Mouse (Mus musculus): ENCODE data around the gene Nynrin. TPM values are rescaled to one million over a fixed set of nuclear protein-coding genes. Genes with fewer than 3 reads are reported as not detected.

Gene Nynrin
- polyA plus RNA-seq, 1 experiment from 2014 or later = 11.2 TPM

DNA sequence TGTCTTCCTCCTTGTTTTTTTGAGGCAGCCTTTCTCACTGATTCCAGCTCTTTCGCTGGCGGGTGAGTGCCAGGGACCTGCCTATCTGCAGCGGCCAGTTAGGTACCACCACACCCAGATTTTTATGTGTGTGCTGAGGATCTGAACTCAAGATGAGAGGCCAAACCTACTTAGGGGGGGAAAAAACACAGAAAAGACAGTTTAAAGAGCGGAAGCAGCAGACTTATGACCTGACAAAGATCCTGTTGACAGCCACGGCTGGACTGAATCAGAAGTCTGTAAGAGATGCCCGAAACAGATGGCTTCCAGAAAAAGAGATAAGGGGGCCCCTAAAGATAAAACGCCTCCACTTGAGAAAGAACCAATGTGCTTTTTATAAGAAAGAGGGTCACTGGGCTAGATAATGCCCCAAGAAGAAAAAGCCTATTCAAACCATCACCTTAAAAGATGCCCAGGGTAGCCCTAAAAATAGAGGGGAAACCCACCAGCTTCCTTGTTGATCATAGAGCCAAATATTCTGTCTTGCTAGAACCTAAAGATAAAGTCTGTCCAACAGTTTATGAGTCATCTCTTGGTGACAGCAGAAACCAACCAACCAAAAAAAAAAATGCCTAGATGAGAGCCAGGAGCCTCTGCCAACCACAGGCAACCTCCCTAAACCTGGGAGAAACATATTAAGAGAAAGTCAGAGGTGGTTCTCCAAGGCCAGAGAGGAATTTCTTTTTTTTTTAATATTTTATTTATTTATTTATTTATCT, 68.8 kb downstream of the Nynrin start:
- no peaks in the 10 kb centered on the region for H3K4me1 ChIP-seq (ENCODE audit: control insufficient read depth, insufficient read depth, low read length)
- 87% methylated on average over 7 of the region's 7 CpGs for WGBS
- no peaks in the 10 kb centered on the region for H3K9me3 ChIP-seq (ENCODE audit: control insufficient read depth, low read length)
- no peaks in the 10 kb centered on the region for H3K36me3 ChIP-seq (ENCODE audit: control insufficient read depth, insufficient read depth, low read length)
- H3K9ac ChIP-seq (replicated peaks; ENCODE audit: low read length) = no peak overlapping the region
- no peak overlapping the region for H3K4me2 ChIP-seq (ENCODE audit: low read length)
- H3K27ac ChIP-seq (replicated peaks; ENCODE audit: low read depth, low read length) = no peak overlapping the region
- no peak for DNase-seq
- ATAC-seq (ENCODE audit: low FRiP score, low TSS enrichment) = no peak
- H3K27me3 ChIP-seq (ENCODE audit: control insufficient read depth, insufficient read depth, low read length) = no peaks in the 10 kb centered on the region
- H3K4me3 ChIP-seq (replicated peaks; ENCODE audit: low read depth, low read length) = no peak overlapping the region

Other genes with a start within 250 kb of the Nynrin start
- gene Rec8, start 236.0 kb upstream of the Nynrin start, polyA plus RNA-seq (2014; fragmentation: Nextera tagmentation; extraction: Ambion mirVana) = 2.6 and 8.2 TPM in 2 replicates
- 107 and 111 TPM in 2 replicates for gene Ipo4, start 218.1 kb upstream of the Nynrin start, polyA plus RNA-seq (2014; fragmentation: Nextera tagmentation; extraction: Ambion mirVana)
- 2.6 and 4.1 TPM in 2 replicates for gene Gm49378, start 216.1 kb upstream of the Nynrin start, polyA plus RNA-seq (2014; fragmentation: Nextera tagmentation; extraction: Ambion mirVana)
- 44.7 and 53.8 TPM in 2 replicates for gene Tm9sf1, start 210.2 kb upstream of the Nynrin start, polyA plus RNA-seq (2014; fragmentation: Nextera tagmentation; extraction: Ambion mirVana)
- gene Tssk4, start 203.8 kb upstream of the Nynrin start, polyA plus RNA-seq (2014; fragmentation: Nextera tagmentation; extraction: Ambion mirVana) = 0.35 and 0.47 TPM in 2 replicates
- 74.8 and 78.9 TPM in 2 replicates for gene Mdp1, start 193.5 kb upstream of the Nynrin start, polyA plus RNA-seq (2014; fragmentation: Nextera tagmentation; extraction: Ambion mirVana)
- 41.0 and 42.3 TPM in 2 replicates for gene Gmpr2, start 182.1 kb upstream of the Nynrin start, polyA plus RNA-seq (2014; fragmentation: Nextera tagmentation; extraction: Ambion mirVana)
- gene Nedd8, start 181.9 kb upstream of the Nynrin start, polyA plus RNA-seq (2014; fragmentation: Nextera tagmentation; extraction: Ambion mirVana) = 529 and 660 TPM in 2 replicates
- gene Tinf2, start 172.2 kb upstream of the Nynrin start, polyA plus RNA-seq (2014; fragmentation: Nextera tagmentation; extraction: Ambion mirVana) = 23.4 and 26.9 TPM in 2 replicates
- gene Tgm1, start 140.1 kb upstream of the Nynrin start, polyA plus RNA-seq (2014; fragmentation: Nextera tagmentation; extraction: Ambion mirVana) = 0.14 and 0.36 TPM in 2 replicates
- gene Rabggta, start 131.7 kb upstream of the Nynrin start, polyA plus RNA-seq (2014; fragmentation: Nextera tagmentation; extraction: Ambion mirVana) = 39.4 and 48.5 TPM in 2 replicates
- gene Dhrs1, start 108.3 kb upstream of the Nynrin start, polyA plus RNA-seq (2014; fragmentation: Nextera tagmentation; extraction: Ambion mirVana) = 60.1 and 65.1 TPM in 2 replicates
- gene Nop9, start 108.3 kb upstream of the Nynrin start, polyA plus RNA-seq (2014; fragmentation: Nextera tagmentation; extraction: Ambion mirVana) = 25.0 and 31.2 TPM in 2 replicates
- 0.18 and 0.19 TPM in 2 replicates for gene Cideb, start 95.6 kb upstream of the Nynrin start, polyA plus RNA-seq (2014; fragmentation: Nextera tagmentation; extraction: Ambion mirVana)
- 0.32 and 0.69 TPM in 2 replicates for gene Ltb4r2, start 92.6 kb upstream of the Nynrin start, polyA plus RNA-seq (2014; fragmentation: Nextera tagmentation; extraction: Ambion mirVana)
- 0.77 TPM in 1 of 2 replicates, not detected in the other for gene Ltb4r1, start 88.0 kb upstream of the Nynrin start, polyA plus RNA-seq (2014; fragmentation: Nextera tagmentation; extraction: Ambion mirVana)
- gene Adcy4, start 69.9 kb upstream of the Nynrin start, polyA plus RNA-seq (2014; fragmentation: Nextera tagmentation; extraction: Ambion mirVana) = 2.4 and 3.2 TPM in 2 replicates
- gene Ripk3, start 65.1 kb upstream of the Nynrin start, polyA plus RNA-seq (2014; fragmentation: Nextera tagmentation; extraction: Ambion mirVana) = 0.77 and 1.8 TPM in 2 replicates
- 6.2 and 8.7 TPM in 2 replicates for gene Nfatc4, start 30.9 kb upstream of the Nynrin start, polyA plus RNA-seq (2014; fragmentation: Nextera tagmentation; extraction: Ambion mirVana)
- gene Cbln3, start 30.4 kb downstream of the Nynrin start, polyA plus RNA-seq (2014; fragmentation: Nextera tagmentation; extraction: Ambion mirVana) = 0.19 and 0.20 TPM in 2 replicates
- 6.5 and 7.1 TPM in 2 replicates for gene Khnyn, start 30.9 kb downstream of the Nynrin start, polyA plus RNA-seq (2014; fragmentation: Nextera tagmentation; extraction: Ambion mirVana)
- gene Sdr39u1, start 46.3 kb downstream of the Nynrin start, polyA plus RNA-seq (2014; fragmentation: Nextera tagmentation; extraction: Ambion mirVana) = 125 and 142 TPM in 2 replicates
- gene Cma1, start 90.7 kb downstream of the Nynrin start, polyA plus RNA-seq (2014; fragmentation: Nextera tagmentation; extraction: Ambion mirVana) = 0.26 TPM in 1 of 2 replicates, not detected in the other
- gene Cma2, start 97.0 kb downstream of the Nynrin start, polyA plus RNA-seq (2014; fragmentation: Nextera tagmentation; extraction: Ambion mirVana) = not detected in 2 replicates
- gene Mcpt1, start 164.0 kb downstream of the Nynrin start, polyA plus RNA-seq (2014; fragmentation: Nextera tagmentation; extraction: Ambion mirVana) = not detected in 2 replicates
- gene Mcpt9, start 176.5 kb downstream of the Nynrin start, polyA plus RNA-seq (2014; fragmentation: Nextera tagmentation; extraction: Ambion mirVana) = not detected in 2 replicates
- not detected in 2 replicates for gene Mcpt2, start 188.0 kb downstream of the Nynrin start, polyA plus RNA-seq (2014; fragmentation: Nextera tagmentation; extraction: Ambion mirVana)
- gene Mcpt4, start 208.3 kb downstream of the Nynrin start, polyA plus RNA-seq (2014; fragmentation: Nextera tagmentation; extraction: Ambion mirVana) = not detected in 2 replicates
- not detected in 2 replicates for gene Mcpt8, start 231.3 kb downstream of the Nynrin start, polyA plus RNA-seq (2014; fragmentation: Nextera tagmentation; extraction: Ambion mirVana)
- gene Ctsg, start 248.6 kb downstream of the Nynrin start, polyA plus RNA-seq (2014; fragmentation: Nextera tagmentation; extraction: Ambion mirVana) = not detected in 2 replicates

Data from midbrain, embryonic 14.5 days (tissue).